Mouse (Mus musculus) neural tube, embryonic 11.5 days (tissue): ENCODE results near the gene R3hdm1. TPM values are rescaled to one million over a fixed set of nuclear protein-coding genes. Genes with fewer than 3 reads are reported as not detected.

Experiments used
- ATAC-seq: fragments of 200-750 bp; cut with Nextera tagmentation; 2 replicates; pipeline ENCODE4 v1.8.0; 2017; ENCODE audit warnings: moderate number of reproducible peaks, mild to moderate bottlenecking, moderate TSS enrichment, moderate library complexity; ENCODE audit not compliant: insufficient read depth, low FRiP score, low TSS enrichment
- DNase-seq: peaks from one replicate; pipeline ENCODE4 v3.0.0-alpha.2; 2015; ENCODE audit warnings: low spot score
- H3K27ac ChIP-seq: fragments of 300-500 bp; sonication (generic); 2 replicates; pipeline ENCODE4 v1.5.1; 2014; ENCODE audit warnings: low read depth, mild to moderate bottlenecking, low read length
- H3K27me3 ChIP-seq: fragments of 300-500 bp; sonication (generic); 2 replicates; pipeline ENCODE4 v1.6.1; 2014; ENCODE audit warnings: mild to moderate bottlenecking, low read length, mixed read lengths; ENCODE audit not compliant: control insufficient read depth, insufficient read depth
- H3K36me3 ChIP-seq: fragments of 300-500 bp; sonication (generic); 2 replicates; pipeline ENCODE4 v1.6.1; 2014; ENCODE audit warnings: mild to moderate bottlenecking, low read length, moderate library complexity, mixed read lengths; ENCODE audit not compliant: control insufficient read depth, insufficient read depth
- H3K4me1 ChIP-seq: fragments of 300-500 bp; sonication (generic); 2 replicates; pipeline ENCODE4 v1.6.1; 2014; ENCODE audit warnings: low read length, mixed read lengths; ENCODE audit not compliant: control insufficient read depth, insufficient read depth
- H3K4me2 ChIP-seq: fragments of 300-500 bp; sonication (generic); 2 replicates; pipeline ENCODE4 v1.6.1; 2014; ENCODE audit warnings: low read depth, mild to moderate bottlenecking, moderate library complexity
- H3K4me3 ChIP-seq: fragments of 300-500 bp; sonication (generic); 2 replicates; pipeline ENCODE4 v1.5.1; 2014; ENCODE audit warnings: low read depth, low read length
- H3K9ac ChIP-seq: fragments of 300-500 bp; sonication (generic); 2 replicates; pipeline ENCODE4 v1.6.1; 2014; ENCODE audit warnings: mild to moderate bottlenecking, low read length
- H3K9me3 ChIP-seq: fragments of 300-500 bp; sonication (generic); 2 replicates; pipeline ENCODE4 v1.6.1; 2016; ENCODE audit warnings: low read length; ENCODE audit not compliant: control insufficient read depth
- WGBS: fragments of 180-500 bp; shearing (Covaris S2); extraction: QIAGEN DNeasy Blood & Tissue Kit; methylation state at CpG from one replicate; pipeline ENCODE4 v1.1.7; 2014; 5-methylcytosine and 5-hydroxymethylcytosine counted together
- microRNA counts: library from miRNA; unstranded; fragments of <30 nt; microRNA quantifications from one replicate; lab custom pipeline; 2015
- microRNA-seq: library from miRNA; unstranded; fragments of <30 nt; microRNA quantifications from one replicate; pipeline ENCODE4, GENCODE M21; 2016
- polyA plus RNA-seq: library from polyadenylated mRNA; unstranded; fragments of >200 nt; fragmentation: Nextera tagmentation; extraction: Ambion mirVana; gene quantifications from 2 replicates; pipeline ENCODE4 v1.2.1, GENCODE M21; 2014

Gene R3hdm1
- polyA plus RNA-seq, 1 experiment from 2014 or later = 91.1 TPM

- Histone ChIP-seq H3K27ac (no peak overlapping the region), H3K9me3 (no peaks in the 10 kb centered on the region), H3K4me3 (no peak overlapping the region), H3K4me2 (no peak overlapping the region), H3K9ac (no peak overlapping the region), H3K4me1 (no peaks in the 10 kb centered on the region), H3K36me3 (peaks cover 6% of the 10 kb centered on the region; the same call in 1 of the 2 replicates), H3K27me3 (no peaks in the 10 kb centered on the region)
- no peak for ATAC-seq
- DNase-seq = no peak
- WGBS = 81% methylated on average over 8 of the region's 8 CpGs
These were observed 181.1 kb downstream of the R3hdm1 start for GRCm38 (mm10) chr1:128284157-128284690.

- peaks cover 2% of the 10 kb centered on the region; the same call in 1 of the 2 replicates for H3K36me3 ChIP-seq
- DNase-seq (no peak), ATAC-seq (no peak)
- H3K4me2 ChIP-seq = no peak overlapping the region
- H3K4me3 ChIP-seq = no peak overlapping the region
- no peak overlapping the region for H3K27ac ChIP-seq
- no peaks in the 10 kb centered on the region for H3K9me3 ChIP-seq
- no peak overlapping the region for H3K9ac ChIP-seq
- H3K27me3 ChIP-seq = no peaks in the 10 kb centered on the region
- WGBS = 94% methylated on average over 9 of the region's 9 CpGs
- H3K4me1 ChIP-seq = no peaks in the 10 kb centered on the region
These were observed 182.0 kb downstream of the R3hdm1 start for GRCm38 (mm10) chr1:128285136-128285535.

MicroRNA genes within 50 kb of the gene (microRNA counts, 519-probe panel; counts per million panel counts)
- microRNA mmu-miR-128 (lab: Ali Mortazavi, UCI) = 4,122 counts per million, percentile 76 among the panel's probes with 10 or more counts

Small RNAs within 50 kb of the gene (microRNA-seq; reads per million reads assigned to microRNA genes)
- gene Mir128-1 = 84.9 reads per million, percentile 49 among the genes with 10 or more reads in this experiment

Other genes starting within 250 kb of the R3hdm1 start
- not detected in 2 replicates for gene Map3k19, start 248.3 kb upstream of the R3hdm1 start, polyA plus RNA-seq
- gene Rab3gap1, start 234.5 kb upstream of the R3hdm1 start, polyA plus RNA-seq = 15.0 and 16.4 TPM in 2 replicates
- 14.5 TPM in 2 replicates for gene Zranb3, start 254 bp upstream of the R3hdm1 start, polyA plus RNA-seq
- gene Ubxn4, start 140.7 kb downstream of the R3hdm1 start, polyA plus RNA-seq = 56.5 and 64.6 TPM in 2 replicates
- gene Lct, start 225.0 kb downstream of the R3hdm1 start, polyA plus RNA-seq = 0.24 and 0.40 TPM in 2 replicates